Mouse (Mus musculus) C2C12 (cell line): ENCODE measurements around the gene Ppil1. TPM values are rescaled to one million over a fixed set of nuclear protein-coding genes. Genes with fewer than 3 reads are reported as not detected.

Source experiments
- H3K27me3 ChIP-seq: one replicate; pipeline ENCODE4 v1.6.1; 2011; ENCODE audit not compliant: control insufficient read depth, insufficient read depth, insufficient read length
- H3K36me3 ChIP-seq: one replicate; pipeline ENCODE4 v1.6.1; 2011; ENCODE audit not compliant: control insufficient read depth, insufficient read depth
- H3K4me3 ChIP-seq: one replicate; pipeline ENCODE4 v1.5.1; 2011; ENCODE audit warnings: mild to moderate bottlenecking, control low read depth; ENCODE audit not compliant: poor library complexity, insufficient read depth, severe bottlenecking
- H3K79me2 ChIP-seq: one replicate; pipeline ENCODE4 v1.6.1; 2011; ENCODE audit not compliant: control insufficient read depth, insufficient read depth
- H3K79me3 ChIP-seq: one replicate; pipeline ENCODE4 v1.6.1; 2011; ENCODE audit warnings: low read depth, control low read depth
- H3ac ChIP-seq: one replicate; pipeline ENCODE3; 2011; ENCODE audit warnings: low read depth; ENCODE audit not compliant: control insufficient read depth, insufficient read length
- CEBPB ChIP-seq: IDR thresholded peaks from one replicate; pipeline ENCODE4 v1.6.1; 2011; ENCODE audit warnings: low read depth, mild to moderate bottlenecking, control low read depth, moderate library complexity
- CTCF ChIP-seq: IDR thresholded peaks from one replicate; pipeline ENCODE4 v1.5.1; 2011; ENCODE audit not compliant: control insufficient read depth, insufficient read depth, insufficient read length
- FOSL1 ChIP-seq: IDR thresholded peaks from one replicate; pipeline ENCODE4 v1.8.0; 2011; ENCODE audit warnings: mild to moderate bottlenecking, low read length; ENCODE audit not compliant: poor library complexity, insufficient read depth, severe bottlenecking
- MAX ChIP-seq: IDR thresholded peaks from one replicate; pipeline ENCODE4 v1.6.1; 2011; ENCODE audit warnings: mild to moderate bottlenecking, control low read depth
- MYOD1 ChIP-seq: IDR thresholded peaks from one replicate; pipeline ENCODE4 v1.6.1; 2011; ENCODE audit warnings: low read depth; ENCODE audit not compliant: control insufficient read depth, insufficient read length
- MYOG ChIP-seq: IDR thresholded peaks from one replicate; pipeline ENCODE4 v1.6.1; 2011; ENCODE audit not compliant: control insufficient read depth, insufficient read length; ENCODE audit errors: extremely low read depth
- USF1 ChIP-seq: IDR thresholded peaks from one replicate; pipeline ENCODE4 v1.6.1; 2011; ENCODE audit warnings: low read depth, mild to moderate bottlenecking, control low read depth, moderate library complexity
- polyA plus RNA-seq: library from polyadenylated mRNA; unstranded; fragments of >200 nt; fragmentation: generic; extraction: Trizol; gene quantifications from one replicate; pipeline ENCODE4 v1.2.1, GENCODE M21; 2012; ENCODE audit warnings: missing spikeins

The Ppil1 gene
- polyA plus RNA-seq, 1 experiment: 77.7 TPM

GRCm38 (mm10) chr17:29264760-29265159 lies 774 bp upstream of the Ppil1 start:
- peaks cover 26% of the 10 kb centered on the region for H3K79me3 ChIP-seq
- H3ac ChIP-seq: peak overlapping the region; percentile 66
- H3K4me3 ChIP-seq: no peak overlapping the region
- peaks cover 43% of the 10 kb centered on the region for H3K79me2 ChIP-seq
- TF ChIP-seq MYOD1 (no peak), CEBPB (no peak)
- H3K27me3 ChIP-seq: no peaks in the 10 kb centered on the region
- H3K36me3 ChIP-seq: peaks cover 6% of the 10 kb centered on the region

DNA sequence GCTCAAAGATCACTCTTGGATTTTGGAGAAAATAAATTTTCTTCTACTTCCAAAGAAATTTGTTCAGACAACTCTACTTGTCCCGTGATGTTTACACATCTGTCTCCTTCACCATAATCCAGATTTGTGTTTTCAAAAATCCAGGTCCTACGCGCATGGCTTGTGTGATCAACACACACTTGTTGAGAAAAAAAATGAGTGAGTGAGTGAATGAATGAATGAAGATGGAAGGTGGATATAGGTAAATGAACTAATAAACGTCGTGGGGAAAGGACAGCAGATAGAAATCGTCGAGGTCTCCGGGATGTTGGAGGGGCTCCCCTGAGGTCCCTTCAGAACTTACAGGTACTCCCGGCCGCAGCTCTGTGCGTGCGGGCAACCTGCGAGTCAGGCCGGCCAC lies 569 bp downstream of the Ppil1 start:
- no peak for TF ChIP-seq CTCF
- TF ChIP-seq MYOD1: no peak
- TF ChIP-seq MYOG: no peak
- TF ChIP-seq USF1: no peak
- no peak for TF ChIP-seq FOSL1
- TF ChIP-seq MAX: no peak
- no peak for TF ChIP-seq CEBPB
- no peaks in the 10 kb centered on the region for H3K27me3 ChIP-seq
- H3K4me3 ChIP-seq: peak overlapping the region; percentile 52

GRCm38 (mm10) chr17:29262259-29262649 lies 1.7 kb downstream of the Ppil1 start:
- no peaks in the 10 kb centered on the region for H3K27me3 ChIP-seq
- H3K36me3 ChIP-seq: peaks cover 19% of the 10 kb centered on the region
- H3K79me2 ChIP-seq: peaks cover 61% of the 10 kb centered on the region
- H3K4me3 ChIP-seq: no peak overlapping the region
- TF ChIP-seq CTCF: no peak
- H3K79me3 ChIP-seq: peaks cover 41% of the 10 kb centered on the region
- no peak overlapping the region for H3ac ChIP-seq

More for the DNA sequence above, 569 bp downstream of the Ppil1 start:
- Histone ChIP-seq H3K79me3 (peaks cover 29% of the 10 kb centered on the region), H3K79me2 (peaks cover 49% of the 10 kb centered on the region), H3ac (peak overlapping the region; percentile 66), H3K36me3 (peaks cover 8% of the 10 kb centered on the region)

DNA sequence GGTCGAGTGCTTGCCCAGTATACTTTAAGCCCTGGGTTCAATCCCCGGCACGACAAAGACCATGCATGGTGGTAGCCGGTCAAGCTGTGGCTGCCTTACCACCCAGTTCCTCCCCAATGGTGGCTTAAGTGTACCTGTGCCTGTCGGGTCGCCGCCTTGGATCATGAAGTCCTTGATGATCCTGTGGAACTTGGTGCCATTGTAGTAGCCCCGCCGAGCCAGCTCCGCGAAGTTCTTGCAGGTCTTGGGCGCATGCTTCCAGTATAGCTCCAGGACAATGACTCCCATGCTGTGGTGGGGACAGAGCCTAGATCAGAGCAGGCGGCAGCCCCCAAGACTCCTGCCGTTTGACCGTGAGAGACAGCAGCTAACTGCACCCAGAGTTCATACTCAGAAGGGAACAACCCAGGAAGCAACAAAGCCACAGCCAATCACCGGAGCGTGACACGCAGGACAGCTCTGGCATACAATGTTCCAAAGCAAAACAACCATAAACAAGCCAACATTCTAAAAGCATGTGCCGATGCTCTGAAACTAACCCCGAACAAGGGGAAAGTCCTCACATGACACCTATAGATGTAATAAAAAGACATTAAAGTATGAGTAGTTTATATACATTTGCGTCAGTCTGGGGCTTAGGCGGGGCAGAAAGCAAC lies 2.3 kb downstream of the Ppil1 start:
- Histone ChIP-seq H3K36me3 (peaks cover 22% of the 10 kb centered on the region), H3K79me2 (peaks cover 66% of the 10 kb centered on the region), H3K79me3 (peaks cover 46% of the 10 kb centered on the region), H3ac (peak overlapping the region; percentile 53), H3K27me3 (no peaks in the 10 kb centered on the region), H3K4me3 (no peak overlapping the region)
- TF ChIP-seq MAX (no peak), FOSL1 (no peak), CTCF (no peak), CEBPB (no peak), USF1 (no peak), MYOD1 (no peak), MYOG (no peak)

DNA sequence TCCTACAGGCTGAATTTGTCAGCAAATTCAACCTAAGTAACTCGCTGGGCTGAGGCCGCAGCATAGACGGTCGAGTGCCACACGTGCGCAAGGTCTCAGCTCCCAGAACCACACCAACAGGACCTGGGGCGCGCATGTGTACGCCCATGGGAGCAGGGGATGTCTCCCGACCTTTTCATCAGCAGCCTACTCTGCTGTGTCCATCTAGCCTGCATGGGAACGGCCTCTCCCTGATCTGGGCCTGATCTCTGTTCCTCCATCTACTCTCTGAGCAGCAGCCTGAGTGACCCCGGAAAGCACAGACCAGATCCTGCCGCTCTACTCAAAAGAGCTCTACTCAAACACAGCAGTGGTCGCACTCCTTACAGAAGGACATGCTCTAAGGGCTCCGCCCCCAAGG lies 3.5 kb downstream of the Ppil1 start:
- H3K4me3 ChIP-seq: no peak overlapping the region
- H3K79me3 ChIP-seq: peaks cover 49% of the 10 kb centered on the region
- H3K27me3 ChIP-seq: no peaks in the 10 kb centered on the region
- TF ChIP-seq CEBPB (no peak), MYOD1 (no peak), CTCF (no peak), USF1 (no peak), MYOG (no peak), FOSL1 (no peak), MAX (no peak)
- H3K79me2 ChIP-seq: peaks cover 78% of the 10 kb centered on the region
- peak overlapping the region; percentile 30 for H3ac ChIP-seq
- H3K36me3 ChIP-seq: peaks cover 26% of the 10 kb centered on the region

GRCm38 (mm10) chr17:29259489-29259888 lies 4.5 kb downstream of the Ppil1 start:
- Histone ChIP-seq H3K36me3 (peaks cover 26% of the 10 kb centered on the region), H3K79me3 (peaks cover 50% of the 10 kb centered on the region), H3K79me2 (peaks cover 82% of the 10 kb centered on the region), H3K27me3 (no peaks in the 10 kb centered on the region), H3K4me3 (no peak overlapping the region), H3ac (no peak overlapping the region)
- TF ChIP-seq USF1: no peak
- TF ChIP-seq MYOD1: no peak
- TF ChIP-seq MYOG: no peak
- TF ChIP-seq CTCF: peak; percentile 59
